Mouse (Mus musculus) spleen, adult 2 months (tissue): ENCODE measurements at regions not wholly inside any gene's neighbourhood (a gene's known extent, or its start where the extent isn't known, plus 50 kb on each side); places are given as distances from the start of the nearest gene placed in this dataset.

Experiments used
- CTCF ChIP-seq: fragments of 200-500 bp; IDR thresholded peaks from 2 replicates; pipeline ENCODE4 v1.5.1; 2011; ENCODE audit warnings: mild to moderate bottlenecking, inconsistent platforms; ENCODE audit not compliant: insufficient read depth, insufficient read length, insufficient replicate concordance; ENCODE audit errors: extremely low read depth
- POLR2A ChIP-seq: fragments of 200-500 bp; IDR thresholded peaks from 2 replicates; pipeline ENCODE4 v1.6.1; 2011; ENCODE audit warnings: low read depth, low read length, inconsistent platforms

DNA sequence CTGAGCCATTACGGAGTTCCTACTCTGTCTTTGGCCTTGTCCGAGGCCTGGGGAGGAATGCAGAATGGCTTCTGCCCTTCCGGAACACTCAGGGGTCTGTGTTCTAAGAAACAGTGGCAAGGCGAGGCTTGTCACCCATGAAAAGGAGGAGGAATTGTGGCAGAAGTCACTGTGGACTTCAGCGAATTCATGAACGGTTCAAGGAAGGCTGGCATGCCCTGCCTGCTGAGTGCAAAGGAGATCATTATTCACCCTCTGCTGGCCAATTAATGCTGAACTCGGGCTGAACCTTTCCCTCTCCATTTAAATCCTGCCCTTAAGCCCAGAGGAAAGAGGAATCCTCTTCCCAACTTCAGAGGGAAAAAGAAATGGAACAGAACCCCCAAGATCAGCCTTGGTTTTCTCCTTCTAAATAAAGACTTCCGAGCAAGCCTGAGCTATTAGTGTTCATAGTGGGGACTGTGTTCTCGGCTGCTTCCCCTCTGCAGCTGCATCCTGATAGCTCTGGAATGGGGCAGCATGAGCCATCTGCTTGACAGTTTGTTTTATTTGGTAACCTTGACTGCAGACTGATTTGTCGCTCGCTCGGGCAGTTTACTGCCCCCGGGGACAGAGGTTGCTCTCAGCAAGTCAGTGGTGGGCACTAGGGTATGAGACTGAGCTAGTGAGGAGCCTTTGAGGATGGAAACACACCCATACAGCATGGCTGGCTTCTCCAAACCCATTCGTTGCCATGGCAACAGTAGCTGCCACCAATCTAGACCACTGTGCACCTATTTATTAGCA is 81.0 kb downstream of the Il9r start:
- TF ChIP-seq CTCF (no peak), POLR2A (no peak)
